Mouse (Mus musculus) MEL (cell line): ENCODE results near the gene Lao1. TPM values are rescaled to one million over a fixed set of nuclear protein-coding genes. Genes with fewer than 3 reads are reported as not detected.
A peak's percentile ranks its signal among the peaks of the same experiment; 100 is the strongest.

Source experiments
- DNase-seq: peaks from one replicate; pipeline ENCODE4 v3.0.0; 2011; ENCODE audit warnings: low read depth, low spot score
- H3K27ac ChIP-seq: 2 replicates; pipeline ENCODE4 v1.5.1; 2012; ENCODE audit warnings: low read depth, mild to moderate bottlenecking, control low read depth, low read length, moderate library complexity; ENCODE audit not compliant: control insufficient read depth
- H3K27me3 ChIP-seq, 2 experiments: fragments of 150-350 bp in 1 of 2; sonication (generic) in 1 of 2; 2 replicates each; pipeline ENCODE4 v1.6.1; 2012; ENCODE audit warnings: low read length in 2 of 2, mild to moderate bottlenecking in 2 of 2, improper control_type of control experiment in 1 of 2, moderate library complexity in 1 of 2; ENCODE audit not compliant: insufficient read depth in 2 of 2, control insufficient read depth in 1 of 2
- H3K36me3 ChIP-seq, 2 experiments: 2 replicates each; pipeline ENCODE4 v1.6.1; 2012 to 2014; ENCODE audit warnings: low read length in 2 of 2, improper control_type of control experiment in 1 of 2, inconsistent platforms in 1 of 2, mild to moderate bottlenecking in 1 of 2; ENCODE audit not compliant: insufficient read depth in 2 of 2, control insufficient read depth in 1 of 2
- H3K4me1 ChIP-seq, 2 experiments: fragments of 150-350 bp in 1 of 2; sonication (generic) in 1 of 2; 2 replicates each; pipeline ENCODE4 v1.6.1; 2012; ENCODE audit warnings: low read length in 2 of 2, improper control_type of control experiment in 1 of 2, mild to moderate bottlenecking in 1 of 2; ENCODE audit not compliant: insufficient read depth in 2 of 2, control insufficient read depth in 1 of 2
- H3K4me3 ChIP-seq, 2 experiments: fragments of 150-350 bp in 1 of 2; sonication (generic) in 1 of 2; 2 replicates each; pipeline ENCODE4 v1.5.1; 2012; ENCODE audit warnings: low read depth in 2 of 2, low read length in 2 of 2, mild to moderate bottlenecking in 2 of 2, moderate library complexity in 2 of 2, control low read depth in 1 of 2, improper control_type of control experiment in 1 of 2; ENCODE audit not compliant: control insufficient read depth in 1 of 2, insufficient read depth in 1 of 2
- H3K79me2 ChIP-seq: 2 replicates; pipeline ENCODE4 v1.6.1; 2012; ENCODE audit warnings: mild to moderate bottlenecking, low read length, moderate library complexity; ENCODE audit not compliant: control insufficient read depth, poor library complexity, insufficient read depth
- H3K9ac ChIP-seq: 2 replicates; pipeline ENCODE4 v1.6.1; 2012; ENCODE audit warnings: low read depth, mild to moderate bottlenecking, control low read depth, low read length, moderate library complexity; ENCODE audit not compliant: control insufficient read depth, poor library complexity, severe bottlenecking
- H3K9me3 ChIP-seq: fragments of 150-350 bp; sonication (generic); replicated peaks from 2 replicates; pipeline ENCODE4 v1.6.1; 2012; ENCODE audit warnings: mild to moderate bottlenecking, low read length, improper control_type of control experiment, moderate library complexity; ENCODE audit not compliant: insufficient read depth
- CHD1 ChIP-seq: IDR thresholded peaks from 2 replicates; pipeline ENCODE4 v1.6.1; 2012; ENCODE audit warnings: low read depth, mild to moderate bottlenecking, inconsistent platforms, low read length, improper control_type of control experiment
- CHD2 ChIP-seq: IDR thresholded peaks from 2 replicates; pipeline ENCODE4 v1.6.1; 2011; ENCODE audit warnings: low read length, improper control_type of control experiment
- CTCF ChIP-seq, 3 experiments: IDR thresholded peaks in 2 of 3; conservative IDR thresholded peaks in 1 of 3; 2 replicates each; pipeline ENCODE4 v1.5.1; 2011 to 2012; ENCODE audit warnings: low read length in 3 of 3, low read depth in 2 of 3, mild to moderate bottlenecking in 2 of 3, improper control_type of control experiment in 1 of 3, inconsistent platforms in 1 of 3, mixed read lengths in 1 of 3, moderate library complexity in 1 of 3; ENCODE audit not compliant: control insufficient read depth in 1 of 3, insufficient read depth in 1 of 3, poor library complexity in 1 of 3, severe bottlenecking in 1 of 3
- EP300 ChIP-seq, 2 experiments: IDR thresholded peaks; 2 replicates each; pipeline ENCODE4 v1.6.1; 2011; ENCODE audit warnings: improper control_type of control experiment in 2 of 2, low read length in 2 of 2, low read depth in 1 of 2, mild to moderate bottlenecking in 1 of 2
- GABPA ChIP-seq: IDR thresholded peaks from 2 replicates; pipeline ENCODE4 v1.6.1; 2012; ENCODE audit warnings: low read depth, mild to moderate bottlenecking, inconsistent platforms, low read length, improper control_type of control experiment, moderate library complexity
- HCFC1 ChIP-seq: IDR thresholded peaks from 2 replicates; pipeline ENCODE4 v1.6.1; 2012; ENCODE audit warnings: low read depth, mild to moderate bottlenecking, inconsistent platforms, low read length, improper control_type of control experiment, moderate library complexity
- JUND ChIP-seq: IDR thresholded peaks from 2 replicates; pipeline ENCODE4 v1.6.1; 2011; ENCODE audit warnings: low read depth, mild to moderate bottlenecking, improper control_type of control experiment, low read length
- MAX ChIP-seq: IDR thresholded peaks from 2 replicates; pipeline ENCODE4 v1.6.1; 2011; ENCODE audit warnings: low read length, improper control_type of control experiment
- MAZ ChIP-seq: IDR thresholded peaks from 2 replicates; pipeline ENCODE4 v1.6.1; 2012; ENCODE audit warnings: low read depth, mild to moderate bottlenecking, inconsistent platforms, low read length, improper control_type of control experiment
- MEF2A ChIP-seq: IDR thresholded peaks from 2 replicates; pipeline ENCODE4 v1.6.1; 2014; ENCODE audit warnings: low read depth, mild to moderate bottlenecking, inconsistent platforms, low read length, improper control_type of control experiment; ENCODE audit not compliant: poor library complexity, insufficient replicate concordance, severe bottlenecking; ENCODE audit errors: extremely low read depth
- MXI1 ChIP-seq: IDR thresholded peaks from 2 replicates; pipeline ENCODE4 v1.6.1; 2011; ENCODE audit warnings: mild to moderate bottlenecking, low read depth, low read length, improper control_type of control experiment
- MYB ChIP-seq: IDR thresholded peaks from 2 replicates; pipeline ENCODE4 v1.6.1; 2011; ENCODE audit warnings: mild to moderate bottlenecking, low read depth, low read length, improper control_type of control experiment
- MYC ChIP-seq: IDR thresholded peaks from 2 replicates; pipeline ENCODE4 v1.6.1; 2011; ENCODE audit warnings: low read depth, mild to moderate bottlenecking, low read length, improper control_type of control experiment, moderate library complexity
- NELFE ChIP-seq: IDR thresholded peaks from 2 replicates; pipeline ENCODE4 v1.6.1; 2011; ENCODE audit warnings: low read depth, low read length, improper control_type of control experiment
- POLR2AphosphoS5 ChIP-seq: IDR thresholded peaks from 2 replicates; pipeline ENCODE4 v1.6.1; 2012; ENCODE audit warnings: low read depth, borderline replicate concordance, mild to moderate bottlenecking, inconsistent platforms, low read length, moderate library complexity, mixed read lengths
- RAD21 ChIP-seq: IDR thresholded peaks from 2 replicates; pipeline ENCODE4 v1.6.1; 2011; ENCODE audit warnings: mild to moderate bottlenecking, low read depth, low read length, improper control_type of control experiment
- RCOR1 ChIP-seq: IDR thresholded peaks from 2 replicates; pipeline ENCODE4 v1.6.1; 2012; ENCODE audit warnings: low read depth, mild to moderate bottlenecking, inconsistent platforms, low read length, improper control_type of control experiment
- SMC3 ChIP-seq: IDR thresholded peaks from 2 replicates; pipeline ENCODE4 v1.6.1; 2011; ENCODE audit warnings: low read depth, low read length, improper control_type of control experiment
- TAL1 ChIP-seq: IDR thresholded peaks from 2 replicates; pipeline ENCODE4 v1.6.1; 2012; ENCODE audit warnings: mild to moderate bottlenecking, inconsistent platforms, low read length, moderate library complexity, mixed read lengths
- TBP ChIP-seq: IDR thresholded peaks from 2 replicates; pipeline ENCODE4 v1.8.0; 2011; ENCODE audit warnings: low read depth, low read length, improper control_type of control experiment
- USF1 ChIP-seq: IDR thresholded peaks from 2 replicates; pipeline ENCODE4 v1.6.1; 2014; ENCODE audit warnings: low read depth, mild to moderate bottlenecking, inconsistent platforms, low read length, improper control_type of control experiment, moderate library complexity
- ZC3H11A ChIP-seq: IDR thresholded peaks from 2 replicates; pipeline ENCODE4 v1.6.1; 2012; ENCODE audit warnings: low read depth, mild to moderate bottlenecking, inconsistent platforms, low read length, improper control_type of control experiment
- ZKSCAN1 ChIP-seq: IDR thresholded peaks from 2 replicates; pipeline ENCODE4 v1.6.1; 2012; ENCODE audit warnings: low read depth, mild to moderate bottlenecking, inconsistent platforms, low read length, improper control_type of control experiment, moderate library complexity
- ZMIZ1 ChIP-seq: IDR thresholded peaks from 2 replicates; pipeline ENCODE4 v1.6.1; 2012; ENCODE audit warnings: low read depth, mild to moderate bottlenecking, inconsistent platforms, low read length, improper control_type of control experiment, moderate library complexity
- ZNF384 ChIP-seq: IDR thresholded peaks from 2 replicates; pipeline ENCODE4 v1.6.1; 2012; ENCODE audit warnings: low read depth, mild to moderate bottlenecking, inconsistent platforms, low read length, improper control_type of control experiment
- polyA plus RNA-seq, 2 experiments: library from polyadenylated mRNA; stranded (reverse) in 1 of 2; unstranded in 1 of 2; fragments of >175 nt in 1 of 2; fragments of >200 nt in 1 of 2; gene quantifications; 2 replicates each; pipeline versions ENCODE4 v1.2.1 to v1.2.4; 2012; ENCODE audit warnings: low replicate concordance in 2 of 2, low read depth in 1 of 2; ENCODE audit not compliant: insufficient read length in 2 of 2, insufficient read depth in 1 of 2, missing spikeins in 1 of 2
- total RNA-seq: library from RNA; depleted of rRNA; stranded (reverse); fragments of 300-350 nt; gene quantifications from 2 replicates; pipeline ENCODE4 v1.2.3, GENCODE M21; 2012

Gene Lao1
- total and polyA plus RNA-seq, 3 experiments = not detected

DNA sequence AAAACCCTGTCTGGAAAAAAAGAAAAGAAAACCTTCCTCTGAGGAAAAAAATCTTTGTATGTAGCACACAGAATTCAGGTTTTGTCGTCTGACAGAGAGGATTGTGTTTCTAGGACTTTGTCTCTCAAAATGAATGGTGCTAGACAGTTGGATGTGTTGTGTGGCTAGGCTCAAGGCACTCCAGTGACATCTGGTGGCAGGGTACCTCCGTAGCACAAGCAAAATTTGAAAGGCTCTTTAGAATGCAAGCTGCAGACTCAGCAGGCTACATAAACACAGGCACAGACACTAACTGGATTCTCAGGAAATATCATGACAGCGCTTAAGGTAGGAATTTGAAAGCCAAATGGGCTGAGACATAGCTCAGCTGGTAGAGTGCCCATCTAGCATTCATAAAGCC, 27.2 kb downstream of the Lao1 start:
- H3K27ac ChIP-seq = no peak overlapping the region
- DNase-seq = peak; percentile 55
- H3K4me3 ChIP-seq = no peak overlapping the region
- H3K36me3 ChIP-seq = no peaks in the 10 kb centered on the region; a peak in 1 of 4 replicates
- H3K9ac ChIP-seq = no peak overlapping the region
- H3K27me3 ChIP-seq = no peaks in the 10 kb centered on the region
- no peak for TF ChIP-seq GABPA
- no peak for TF ChIP-seq CHD1
- TF ChIP-seq RAD21 = peak; percentile 73
- no peak for TF ChIP-seq ZKSCAN1
- no peak for TF ChIP-seq ZNF384
- no peak for TF ChIP-seq RCOR1
- no peak for TF ChIP-seq HCFC1
- TF ChIP-seq CHD2 = no peak
- TF ChIP-seq TAL1 = no peak
- TF ChIP-seq NELFE = no peak
- no peak for TF ChIP-seq EP300 (IDR thresholded peaks at IDR 0.05; ENCODE audit: low read depth in 1 of 2, low read length in 2 of 2)
- TF ChIP-seq USF1 = no peak
- TF ChIP-seq MAX = no peak
- no peak for TF ChIP-seq MYB
- TF ChIP-seq MXI1 = no peak
- TF ChIP-seq CTCF (IDR thresholded peaks at IDR 0.05 in 2 of 3, conservative IDR thresholded peaks at IDR 0.05 in 1 of 3; ENCODE audit: control insufficient read depth in 1 of 3, insufficient read depth in 1 of 3, low read depth in 2 of 3, low read length in 3 of 3, poor library complexity in 1 of 3, severe bottlenecking in 1 of 3) = peak; percentile 54 to 71 (median 67)
- no peak for TF ChIP-seq ZC3H11A
- peak; percentile 64 for TF ChIP-seq SMC3
- TF ChIP-seq ZMIZ1 = no peak
- no peak for TF ChIP-seq TBP
- no peak for TF ChIP-seq MAZ
- TF ChIP-seq JUND = no peak
- TF ChIP-seq MEF2A = no peak
- TF ChIP-seq MYC = no peak
- TF ChIP-seq POLR2AphosphoS5 = no peak
- H3K9me3 ChIP-seq = no peaks in the 10 kb centered on the region
- no peaks in the 10 kb centered on the region for H3K4me1 ChIP-seq
- H3K79me2 ChIP-seq = no peaks in the 10 kb centered on the region
